Mouse (Mus musculus) C2C12 (cell line): ENCODE data around the gene Eif3l. TPM values are rescaled to one million over a fixed set of nuclear protein-coding genes. Genes with fewer than 3 reads are reported as not detected.

Experiments used
- H3K27me3 ChIP-seq: one replicate; pipeline ENCODE4 v1.6.1; 2011; ENCODE audit not compliant: control insufficient read depth, insufficient read depth, insufficient read length
- H3K36me3 ChIP-seq: one replicate; pipeline ENCODE4 v1.6.1; 2011; ENCODE audit not compliant: control insufficient read depth, insufficient read depth
- H3K4me3 ChIP-seq: one replicate; pipeline ENCODE4 v1.5.1; 2011; ENCODE audit warnings: mild to moderate bottlenecking, control low read depth; ENCODE audit not compliant: poor library complexity, insufficient read depth, severe bottlenecking
- H3K79me2 ChIP-seq: one replicate; pipeline ENCODE4 v1.6.1; 2011; ENCODE audit not compliant: control insufficient read depth, insufficient read depth
- H3K79me3 ChIP-seq: one replicate; pipeline ENCODE4 v1.6.1; 2011; ENCODE audit warnings: low read depth, control low read depth
- H3ac ChIP-seq: one replicate; pipeline ENCODE3; 2011; ENCODE audit warnings: low read depth; ENCODE audit not compliant: control insufficient read depth, insufficient read length
- CEBPB ChIP-seq: IDR thresholded peaks from one replicate; pipeline ENCODE4 v1.6.1; 2011; ENCODE audit warnings: low read depth, mild to moderate bottlenecking, control low read depth, moderate library complexity
- CTCF ChIP-seq: IDR thresholded peaks from one replicate; pipeline ENCODE4 v1.5.1; 2011; ENCODE audit not compliant: control insufficient read depth, insufficient read depth, insufficient read length
- FOSL1 ChIP-seq: IDR thresholded peaks from one replicate; pipeline ENCODE4 v1.8.0; 2011; ENCODE audit warnings: mild to moderate bottlenecking, low read length; ENCODE audit not compliant: poor library complexity, insufficient read depth, severe bottlenecking
- MAX ChIP-seq: IDR thresholded peaks from one replicate; pipeline ENCODE4 v1.6.1; 2011; ENCODE audit warnings: mild to moderate bottlenecking, control low read depth
- MYOD1 ChIP-seq: IDR thresholded peaks from one replicate; pipeline ENCODE4 v1.6.1; 2011; ENCODE audit warnings: low read depth; ENCODE audit not compliant: control insufficient read depth, insufficient read length
- MYOG ChIP-seq: IDR thresholded peaks from one replicate; pipeline ENCODE4 v1.6.1; 2011; ENCODE audit not compliant: control insufficient read depth, insufficient read length; ENCODE audit errors: extremely low read depth
- USF1 ChIP-seq: IDR thresholded peaks from one replicate; pipeline ENCODE4 v1.6.1; 2011; ENCODE audit warnings: low read depth, mild to moderate bottlenecking, control low read depth, moderate library complexity
- polyA plus RNA-seq: library from polyadenylated mRNA; unstranded; fragments of >200 nt; fragmentation: generic; extraction: Trizol; gene quantifications from one replicate; pipeline ENCODE4 v1.2.1, GENCODE M21; 2012; ENCODE audit warnings: missing spikeins

Gene Eif3l
- polyA plus RNA-seq, 1 experiment: 369 TPM

DNA sequence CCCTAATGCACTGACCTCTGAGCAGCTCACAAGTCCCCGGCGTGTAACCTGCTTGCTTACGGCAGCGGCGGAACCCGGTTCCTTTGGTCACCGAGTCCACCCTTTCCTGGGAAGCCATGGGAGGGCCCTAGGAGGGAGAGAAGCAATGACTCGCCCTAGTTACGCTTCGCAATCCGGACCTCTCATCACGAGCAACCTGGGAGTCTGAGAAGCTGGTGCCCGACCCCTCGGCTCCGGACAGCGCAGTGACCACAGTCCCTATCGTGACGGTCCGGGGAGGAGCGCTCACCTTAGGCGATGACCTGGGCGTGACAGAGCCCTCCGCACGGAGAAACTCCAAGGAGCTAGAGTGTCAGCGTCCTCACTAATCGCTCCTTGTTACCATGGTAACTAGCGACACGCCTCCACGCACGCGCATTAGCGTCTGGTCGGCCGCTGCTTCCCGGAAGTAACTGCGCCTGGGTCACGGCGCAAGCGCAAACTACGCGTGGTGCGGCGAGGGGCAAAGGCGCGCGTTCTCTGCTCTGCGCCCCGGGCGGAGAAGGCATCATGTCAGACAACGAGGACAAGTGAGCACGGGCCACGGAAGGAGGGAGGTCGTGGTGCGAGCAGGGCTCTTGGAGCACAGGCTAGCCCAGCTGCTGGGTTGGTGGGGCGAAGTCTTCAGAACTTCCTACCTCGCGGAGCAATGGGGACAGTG, 66.0 kb downstream of the Eif3l start, which contains the start of the genes Polr2f and 1700088E04Rik:
TSS of gene Polr2f (plus strand) at position 144 of the 700 bp plus-strand sequence.
TSS of gene 1700088E04Rik (minus strand) at position 388 of the 700 bp plus-strand sequence.
- Histone ChIP-seq H3K27me3 (no peaks in the 10 kb centered on the region), H3K79me2 (peaks cover 34% of the 10 kb centered on the region), H3K4me3 (peak within 1 kb of the TSS; percentile 94), H3K79me3 (peaks cover 23% of the 10 kb centered on the region), H3K36me3 (peaks cover 16% of the 10 kb centered on the region), H3ac (peak within 1 kb of the TSS; percentile 82)
- no peak for TF ChIP-seq FOSL1
- peak; percentile 76 for TF ChIP-seq MAX
- TF ChIP-seq MYOD1: no peak

DNA sequence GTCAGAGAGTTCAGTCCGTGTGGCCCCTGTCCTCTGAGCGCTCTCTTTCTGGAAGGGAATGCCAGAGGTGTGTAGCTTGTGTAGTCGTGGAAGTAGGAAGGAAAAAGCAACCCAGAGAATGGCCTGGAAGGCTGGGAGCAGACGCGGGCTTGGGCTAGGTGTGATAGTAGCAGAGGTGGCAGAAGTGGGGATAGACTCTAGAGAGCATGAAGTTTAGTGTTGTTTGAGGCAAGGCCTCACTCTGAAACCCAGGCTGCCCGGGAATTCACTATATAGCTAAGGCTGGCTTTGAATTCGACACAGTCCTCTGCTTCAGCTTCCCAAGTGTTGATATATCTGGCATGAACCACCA, 66.6 kb downstream of the Eif3l start:
- peak overlapping the region; percentile 82 for H3ac ChIP-seq

DNA sequence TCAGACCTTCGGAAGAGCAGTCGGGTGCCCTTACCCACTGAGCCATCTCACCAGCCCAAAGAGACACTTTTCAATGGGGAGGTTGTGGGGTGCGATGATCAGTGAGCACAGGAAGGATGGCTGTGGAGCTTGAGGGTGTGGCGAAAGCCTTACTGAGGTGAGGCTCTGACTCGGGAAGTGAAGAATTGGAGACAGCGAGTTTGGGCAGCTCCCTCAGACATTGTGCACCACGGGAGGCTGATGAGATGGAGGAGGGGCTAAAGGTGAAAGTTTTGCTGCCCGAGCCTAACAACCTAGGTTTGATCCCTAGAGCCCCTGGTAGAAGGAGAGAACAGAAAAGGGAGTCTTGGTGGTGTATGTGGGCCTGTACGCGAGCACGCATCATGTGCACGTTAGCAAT, 68.3 kb downstream of the Eif3l start:
- Histone ChIP-seq H3K79me3 (peaks cover 23% of the 10 kb centered on the region), H3K36me3 (peaks cover 36% of the 10 kb centered on the region), H3K79me2 (peaks cover 34% of the 10 kb centered on the region), H3ac (no peak overlapping the region), H3K27me3 (no peaks in the 10 kb centered on the region), H3K4me3 (no peak overlapping the region)
- no peak for TF ChIP-seq CTCF
- TF ChIP-seq MYOG: no peak
- no peak for TF ChIP-seq MAX
- no peak for TF ChIP-seq MYOD1
- TF ChIP-seq USF1: no peak
- TF ChIP-seq CEBPB: no peak
- no peak for TF ChIP-seq FOSL1

More for the DNA sequence above, 66.6 kb downstream of the Eif3l start:
- Histone ChIP-seq H3K79me3 (peaks cover 23% of the 10 kb centered on the region), H3K36me3 (peaks cover 18% of the 10 kb centered on the region), H3K79me2 (peaks cover 34% of the 10 kb centered on the region), H3K27me3 (no peaks in the 10 kb centered on the region), H3K4me3 (peak overlapping the region; percentile 94)
- TF ChIP-seq MYOG: no peak
- no peak for TF ChIP-seq CTCF
- TF ChIP-seq FOSL1: no peak
- TF ChIP-seq MAX: no peak
- no peak for TF ChIP-seq CEBPB
- no peak for TF ChIP-seq MYOD1
- TF ChIP-seq USF1: no peak

Other genes with a start within 250 kb of the Eif3l start
- 55.2 TPM for gene Cdc42ep1, start 232.6 kb upstream of the Eif3l start, polyA plus RNA-seq
- gene Lgals2, start 219.7 kb upstream of the Eif3l start, polyA plus RNA-seq: 1.3 TPM
- 71.2 TPM for gene Gga1, start 198.0 kb upstream of the Eif3l start, polyA plus RNA-seq
- 0.07 TPM for gene Gm49510, start 175.5 kb upstream of the Eif3l start, polyA plus RNA-seq
- gene Sh3bp1, start 175.4 kb upstream of the Eif3l start, polyA plus RNA-seq: 23.4 TPM
- 25.1 TPM for gene Pdxp, start 161.3 kb upstream of the Eif3l start, polyA plus RNA-seq
- 18,755 TPM for gene Lgals1, start 148.5 kb upstream of the Eif3l start, polyA plus RNA-seq
- 108 TPM for gene Nol12, start 140.2 kb upstream of the Eif3l start, polyA plus RNA-seq
- 35.7 TPM for gene Triobp, start 127.5 kb upstream of the Eif3l start, polyA plus RNA-seq
- gene H1f0, start 46.7 kb upstream of the Eif3l start, polyA plus RNA-seq: 111 TPM
- not detected for gene Galr3, start 33.3 kb upstream of the Eif3l start, polyA plus RNA-seq
- gene Ankrd54, start 12.3 kb upstream of the Eif3l start, polyA plus RNA-seq: 45.6 TPM
- 12.7 TPM for gene Micall1, start 33.7 kb downstream of the Eif3l start, polyA plus RNA-seq
- gene Polr2f, start 65.8 kb downstream of the Eif3l start, polyA plus RNA-seq: 436 TPM
- 5.6 TPM for gene 1700088E04Rik, start 66.1 kb downstream of the Eif3l start, polyA plus RNA-seq
- not detected for gene Sox10, start 90.1 kb downstream of the Eif3l start, polyA plus RNA-seq
- 15.3 TPM for gene Pick1, start 154.0 kb downstream of the Eif3l start, polyA plus RNA-seq
- gene Gm49486, start 154.2 kb downstream of the Eif3l start, polyA plus RNA-seq: 0.01 TPM
- gene Slc16a8, start 179.6 kb downstream of the Eif3l start, polyA plus RNA-seq: 0.11 TPM
- gene Baiap2l2, start 210.4 kb downstream of the Eif3l start, polyA plus RNA-seq: 1.2 TPM